Mouse (Mus musculus) CD8-positive naive resting alpha-beta T cell, adult 2 months (primary cell): ENCODE results near the gene Cyp2d22.
"Not testable (repeated sequence)": the region's sequence is repeated elsewhere in the genome, so short reads cannot be mapped to it uniquely, and the experiment has no call there.

Experiments
- DNase-seq, 2 experiments: peaks; one replicate each; pipeline ENCODE4 v3.0.0; 2022; ENCODE audit warnings: low read depth in 2 of 2, low spot score in 2 of 2

Gene Cyp2d22

DNA sequence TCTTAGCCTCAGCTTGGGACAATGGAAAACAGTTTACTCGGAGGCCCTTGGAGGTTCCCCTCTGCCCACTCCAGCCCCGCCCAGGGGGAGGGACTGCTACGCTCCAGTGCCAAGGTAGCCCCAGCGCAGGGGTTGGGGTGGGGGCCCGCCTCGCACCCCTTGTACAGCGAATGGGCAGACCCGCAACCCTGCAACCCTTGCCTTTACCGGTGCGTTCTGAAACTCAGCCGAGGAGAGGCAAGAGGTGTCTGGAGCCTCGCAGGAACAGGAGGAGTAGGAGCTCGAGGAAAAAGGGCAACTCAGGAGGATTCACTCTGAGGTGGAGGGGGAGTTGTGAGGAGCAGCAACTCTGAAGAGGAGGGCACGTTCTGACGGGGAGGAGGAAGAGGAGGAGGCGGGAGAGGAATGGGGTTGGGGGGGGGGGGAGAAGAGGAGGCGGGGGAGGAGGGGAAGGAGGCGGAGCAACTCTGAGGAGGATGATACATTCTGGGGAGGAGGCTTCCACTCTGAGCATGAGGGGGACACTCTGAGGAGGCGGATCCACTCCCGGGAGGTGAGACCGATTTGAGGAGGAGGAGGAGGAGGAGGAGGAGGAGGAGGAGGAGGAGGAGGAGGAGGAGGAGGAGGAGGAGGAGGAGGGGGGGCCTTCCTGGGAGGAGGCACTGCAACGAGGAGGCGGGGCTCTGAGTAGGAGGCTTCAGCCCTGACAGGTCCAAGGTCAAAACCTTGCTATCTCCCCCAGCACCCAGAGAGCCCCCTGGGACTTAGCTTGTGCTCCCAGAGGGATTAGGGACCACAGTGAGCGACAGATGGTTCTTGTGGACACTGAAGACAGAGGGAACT, at the start of gene Cyp2d22:
Gene Cyp2d22, minus strand, starts transcription at position 390 of the 843 bp plus-strand sequence.
- DNase-seq = peak; percentile 15 to 18

DNA sequence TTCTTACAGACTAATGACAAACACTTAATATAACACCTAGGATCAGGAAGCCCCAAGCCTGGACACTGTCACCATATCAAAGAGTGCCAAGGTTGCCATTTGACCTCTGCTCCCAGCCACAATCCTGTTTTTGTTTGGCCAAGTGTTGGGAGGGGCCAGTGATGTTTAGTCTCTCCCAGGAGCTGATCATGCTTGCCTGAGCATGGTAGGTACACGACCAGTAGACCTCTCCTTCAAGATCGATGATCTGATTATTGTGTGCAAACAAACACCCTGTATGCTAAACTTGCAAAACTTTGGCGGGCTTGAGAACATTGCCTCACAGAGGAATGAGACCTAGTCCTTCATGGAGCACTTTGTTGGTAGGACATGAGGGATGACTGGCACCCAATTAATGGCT, 43.4 kb upstream of the Cyp2d22 start:
- no peak for DNase-seq

- no peak for DNase-seq
Measured at GRCm38 (mm10) chr15:82422935-82423334, 42.9 kb upstream of the Cyp2d22 start.

DNA sequence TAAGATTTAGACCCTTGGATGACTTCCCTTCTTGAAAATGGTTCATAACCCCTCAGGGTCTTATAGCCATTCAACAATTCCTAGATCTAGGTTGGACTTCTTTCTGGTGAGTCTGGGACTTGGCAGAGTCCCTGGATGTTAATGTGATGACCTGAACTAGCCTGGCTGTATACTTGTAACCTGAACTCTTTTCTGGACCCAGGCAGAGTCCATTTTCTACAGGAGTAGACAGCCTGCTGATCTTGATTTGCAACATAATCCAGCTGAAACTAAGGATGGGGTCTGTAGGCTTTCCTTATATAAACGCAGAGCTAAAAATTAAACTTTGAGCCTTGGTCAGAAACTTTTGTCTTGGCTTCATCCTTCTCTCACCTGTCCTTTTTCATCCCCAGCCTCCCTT, 38.6 kb upstream of the Cyp2d22 start:
- no peak for DNase-seq

- peak; percentile 60 to 70 for DNase-seq
Measured at GRCm38 (mm10) chr15:82416797-82417789, 37.0 kb upstream of the Cyp2d22 start.

DNA sequence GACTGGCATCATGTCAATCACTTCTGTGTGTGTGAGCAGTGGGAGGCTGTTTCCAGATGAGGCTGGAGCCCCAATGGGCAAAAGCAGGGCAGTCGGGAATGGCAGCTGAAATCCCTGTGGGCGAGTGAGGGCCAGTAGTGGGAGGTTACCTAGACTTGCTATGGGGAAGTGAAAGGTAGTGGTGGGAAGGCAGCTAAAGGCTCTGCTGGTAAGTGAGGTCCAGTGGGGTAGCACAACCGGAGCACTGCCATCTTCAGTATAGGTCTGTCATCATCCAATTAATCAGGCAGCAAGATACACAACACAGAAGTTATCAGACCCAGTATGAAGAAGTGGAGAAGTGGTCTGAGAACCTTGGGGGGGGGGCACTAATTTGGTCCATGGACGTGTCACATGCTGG, 27.5 kb upstream of the Cyp2d22 start:
- no peak for DNase-seq

- DNase-seq = no peak
Measured at GRCm38 (mm10) chr15:82406981-82407380, 26.9 kb upstream of the Cyp2d22 start, which contains the start of gene Cyp2d10. TSS of gene Cyp2d10 (minus strand) at chr15:82407195.

DNA sequence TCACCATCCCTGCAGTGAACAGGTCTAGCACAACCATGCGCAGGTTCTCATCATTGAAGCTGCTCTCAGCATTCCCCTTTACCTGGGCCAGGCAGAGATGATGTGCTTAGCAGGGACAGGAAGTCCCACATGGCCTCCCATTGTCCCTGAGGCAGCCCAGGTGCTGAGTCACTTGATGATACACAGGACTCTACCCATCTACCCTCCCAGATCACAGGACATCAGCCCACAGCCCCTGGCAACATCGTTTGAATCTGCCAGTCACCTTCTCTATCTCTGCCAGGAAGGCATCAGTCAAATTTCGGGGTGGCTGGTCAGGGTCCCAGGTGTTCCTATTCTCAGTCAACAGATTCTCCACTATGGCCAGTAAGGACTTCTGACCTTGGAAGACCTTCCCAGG, 24.1 kb upstream of the Cyp2d22 start:
- DNase-seq = no peak

GRCm38 (mm10) chr15:82403606-82404005, 23.5 kb upstream of the Cyp2d22 start:
- no peak for DNase-seq

- no peak for DNase-seq
Measured at GRCm38 (mm10) chr15:82402741-82403140, 22.7 kb upstream of the Cyp2d22 start.

DNA sequence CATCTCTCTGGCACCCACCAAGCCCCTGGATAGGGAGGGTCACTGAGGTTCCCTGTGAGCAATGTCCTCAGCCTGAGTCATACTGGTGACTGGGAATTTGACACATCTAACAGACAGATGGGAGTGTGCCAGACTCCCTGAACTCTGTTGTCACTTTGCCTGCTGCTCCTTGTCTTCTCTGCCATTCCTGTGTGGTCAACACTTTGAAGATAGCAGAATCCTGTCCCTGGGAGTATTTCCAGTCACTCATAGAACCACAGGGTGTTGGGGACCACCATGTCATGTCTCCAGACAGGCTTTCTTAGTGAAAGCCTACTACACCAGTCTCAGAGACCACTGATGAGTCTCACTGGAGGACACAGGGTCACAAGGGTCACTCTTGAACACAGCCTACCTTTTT, 22.0 kb upstream of the Cyp2d22 start:
- no peak for DNase-seq

- DNase-seq = no peak
Measured at GRCm38 (mm10) chr15:82401516-82401915, 21.5 kb upstream of the Cyp2d22 start.

DNA sequence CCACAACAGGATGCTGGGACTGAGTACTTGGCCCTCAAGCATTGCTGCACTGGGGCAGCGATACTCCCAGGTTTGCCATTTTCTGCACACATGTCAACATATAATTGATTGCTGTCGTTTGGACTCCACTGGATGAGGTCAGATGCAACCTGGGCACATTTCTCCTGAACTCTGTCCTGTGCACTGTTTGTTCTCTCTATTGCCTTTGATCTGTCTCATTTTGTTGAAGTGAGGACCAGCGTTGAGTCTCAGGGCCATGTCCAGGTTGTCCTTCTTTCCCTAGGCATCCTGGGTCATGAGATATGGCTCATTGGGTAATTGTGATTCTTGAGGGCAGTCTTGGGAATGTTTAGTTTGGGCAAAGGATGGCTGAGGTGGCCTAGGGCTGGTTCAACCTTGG, 15.9 kb upstream of the Cyp2d22 start:
- DNase-seq = not testable (repeated sequence)

DNA sequence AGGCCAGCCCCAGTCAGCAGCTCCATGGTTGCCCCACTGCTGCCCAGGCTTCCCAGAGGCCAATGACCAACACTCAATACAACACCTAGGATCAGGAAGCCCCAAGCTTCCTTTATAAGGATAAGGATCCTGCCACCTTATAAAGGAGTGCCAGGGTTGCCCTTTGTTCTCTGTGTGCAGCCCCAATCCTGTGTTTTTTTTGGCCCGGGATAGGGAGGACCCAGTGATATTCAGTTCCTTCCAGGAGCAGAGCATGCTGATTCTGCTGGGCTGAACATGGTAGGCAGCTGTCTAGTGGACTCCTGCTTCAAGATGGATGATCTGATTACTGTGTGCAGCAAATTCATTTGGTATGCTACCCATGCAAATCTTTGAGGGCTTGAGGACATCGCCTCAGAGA, 13.9 kb upstream of the Cyp2d22 start, which contains the start of gene Cyp2d11:
Gene Cyp2d11, minus strand, starts transcription at position 101 of the 400 bp plus-strand sequence.
- DNase-seq = not testable (repeated sequence)

GRCm38 (mm10) chr15:82389916-82390315, 9.9 kb upstream of the Cyp2d22 start:
- DNase-seq = not testable (repeated sequence)

GRCm38 (mm10) chr15:82385729-82386128, 5.7 kb upstream of the Cyp2d22 start:
- no peak for DNase-seq

- no peak for DNase-seq
Measured at GRCm38 (mm10) chr15:82382441-82382840, 2.4 kb upstream of the Cyp2d22 start.

- no peak for DNase-seq
Measured at GRCm38 (mm10) chr15:82380714-82381062, 628 bp upstream of the Cyp2d22 start.

DNA sequence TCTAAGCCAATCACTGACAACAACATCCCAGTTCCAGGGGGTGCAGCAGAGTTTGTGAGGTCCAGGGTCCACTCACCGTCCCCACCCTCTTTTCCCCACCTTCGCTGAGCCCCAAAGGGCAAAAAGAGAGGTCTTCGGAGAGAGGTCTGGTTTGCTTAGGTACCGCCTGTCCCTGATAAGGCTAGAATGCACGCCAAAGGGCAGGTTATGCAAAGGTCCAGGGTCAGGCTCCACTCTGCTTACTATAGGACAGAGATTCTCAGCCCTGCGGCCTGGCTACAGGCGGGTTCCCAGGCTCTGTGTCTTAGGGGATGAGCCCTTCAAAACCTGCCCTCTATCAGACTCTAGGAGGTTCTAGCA, 569 bp downstream of the Cyp2d22 start:
- no peak for DNase-seq

DNA sequence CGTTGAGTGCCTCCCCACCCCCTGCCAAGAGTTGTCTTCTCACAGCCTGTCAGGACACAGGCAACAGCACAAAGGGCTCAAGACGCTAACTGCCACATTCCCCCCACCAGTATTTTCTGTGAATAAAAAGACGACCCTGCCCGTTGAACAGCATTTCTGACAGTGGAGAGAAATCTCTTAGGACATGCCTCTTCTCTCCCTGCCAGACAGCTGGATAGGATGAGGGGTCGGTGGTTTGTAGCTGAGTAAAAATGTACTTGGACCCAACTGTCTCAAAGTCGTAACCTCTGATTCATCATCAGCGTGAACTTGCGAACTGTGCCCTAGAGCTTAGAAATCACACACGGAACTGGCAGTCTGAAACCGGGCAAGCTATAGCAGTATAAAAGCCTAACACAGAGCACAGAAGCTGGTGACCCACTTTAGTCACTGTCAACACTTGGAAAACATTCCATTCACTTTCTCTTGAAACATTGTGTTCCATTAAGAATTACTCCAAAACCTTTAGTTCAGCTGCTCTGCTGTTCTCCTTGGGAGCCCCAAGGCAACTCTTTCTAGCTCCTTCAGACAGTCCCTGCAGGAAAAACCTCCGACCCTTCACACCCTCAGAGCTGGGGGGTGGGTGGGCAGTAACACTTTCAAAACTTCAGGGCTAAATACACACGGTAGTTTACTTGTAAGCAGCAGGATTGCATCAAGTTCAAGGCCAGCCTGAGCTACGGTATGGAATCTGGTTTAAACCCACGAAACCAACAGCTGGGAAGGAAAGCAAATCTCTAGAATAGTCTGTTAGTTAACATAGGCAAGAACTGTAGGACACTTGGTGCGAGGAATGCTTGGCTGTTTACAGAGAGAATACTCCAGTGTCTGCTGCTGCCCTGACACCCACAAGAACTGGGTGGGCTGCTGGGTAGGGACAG, 1.5 kb downstream of the Cyp2d22 start:
- DNase-seq = no peak

DNA sequence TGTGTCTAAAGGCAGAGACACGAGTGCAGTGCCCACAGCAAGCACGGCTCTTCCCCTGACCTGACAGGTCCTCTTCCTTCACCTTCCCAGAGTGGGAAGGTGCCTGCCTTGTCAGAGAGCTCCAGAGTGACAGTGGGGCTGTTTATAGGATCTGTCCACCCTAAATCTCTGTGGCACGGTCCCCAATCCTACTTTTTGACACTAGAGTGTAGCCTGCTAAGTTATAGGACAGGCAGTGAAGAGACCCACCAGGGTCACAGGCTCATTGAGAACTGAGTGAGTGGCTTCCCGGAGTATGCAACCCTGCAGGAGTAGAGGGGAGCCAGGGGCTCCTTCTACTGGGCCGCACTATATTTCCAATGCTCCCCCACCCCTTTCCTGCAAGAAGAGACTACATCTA, 2.4 kb downstream of the Cyp2d22 start:
- no peak for DNase-seq
